Mouse (Mus musculus) left cerebral cortex, adult 2 months (tissue): ENCODE results near the gene Fkbp14. TPM values are rescaled to one million over a fixed set of nuclear protein-coding genes. Genes with fewer than 3 reads are reported as not detected.

Experiments used
- DNase-seq, 2 experiments: peaks; one replicate each; pipeline ENCODE4 v3.0.0; 2021 to 2022; ENCODE audit warnings: low spot score in 2 of 2, mixed read lengths in 1 of 2; ENCODE audit errors: extremely low spot score in 1 of 2
- H3K27ac ChIP-seq: fragments of 200-600 bp; 2 replicates; pipeline ENCODE4 v1.8.1; 2022
- H3K4me3 ChIP-seq: fragments of 200-600 bp; 2 replicates; pipeline ENCODE4 v1.8.1; 2022
- CTCF ChIP-seq: fragments of 200-600 bp; IDR thresholded peaks from 2 replicates; pipeline ENCODE4 v1.8.1; 2022; ENCODE audit warnings: antibody characterized with exemption, mild to moderate bottlenecking, moderate library complexity
- intact Hi-C: fragments of 180-260 bp; cut with DNase I; formaldehyde crosslinking; loops from one replicate; pipeline ENCODE4 v1.15.1; 2025
- total RNA-seq, 2 experiments: library from RNA; stranded (reverse); gene quantifications; 2 replicates each; pipeline ENCODE4 v1.2.3; 2021

Gene Fkbp14
- total RNA-seq, 2 experiments from 2014 or later, result 9.0 to 9.2 TPM

DNA sequence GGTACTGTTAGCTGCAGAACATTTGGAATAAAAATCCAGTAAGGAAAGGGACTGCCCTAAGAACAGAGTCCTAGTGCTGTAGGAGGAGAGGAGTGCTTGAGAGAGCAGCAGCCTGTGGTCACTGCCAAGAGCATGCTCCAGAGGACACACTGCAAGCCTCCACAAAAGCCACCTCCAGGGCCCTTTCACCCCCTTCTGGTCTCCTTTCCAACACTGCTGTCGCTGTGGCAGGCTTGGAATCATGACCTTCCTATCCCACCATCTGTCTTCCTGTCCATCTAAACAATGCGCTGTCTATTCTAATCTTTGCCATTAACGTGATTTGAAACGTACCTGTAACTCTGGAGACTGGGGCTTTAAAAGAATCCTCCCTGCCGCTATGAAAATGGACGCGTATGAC, 38.6 kb downstream of the Fkbp14 start:
- no peak overlapping the region for H3K27ac ChIP-seq
- intact Hi-C loops, result no loop called here
- no peak overlapping the region for H3K4me3 ChIP-seq
- TF ChIP-seq CTCF, result no peak
- no peak for DNase-seq

DNA sequence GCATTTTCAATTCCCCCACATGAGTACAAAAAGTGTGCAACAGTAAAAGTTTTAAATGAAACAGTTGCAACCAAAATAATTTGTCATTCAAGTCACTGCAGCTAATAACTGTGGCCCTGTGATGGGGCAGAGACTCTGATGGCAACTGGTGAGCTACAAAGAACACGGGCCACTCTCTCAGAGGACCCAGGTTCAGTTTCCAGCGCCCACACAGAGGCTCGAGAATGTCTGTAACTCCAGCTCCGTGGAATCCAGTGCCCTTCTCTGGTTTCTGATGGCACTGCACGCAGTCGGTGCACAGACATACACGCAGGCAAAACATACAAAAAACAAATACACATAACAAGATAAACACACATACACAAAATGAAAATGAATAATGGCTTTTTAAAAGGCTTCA, 39.4 kb downstream of the Fkbp14 start:
- Histone ChIP-seq H3K27ac (no peak overlapping the region), H3K4me3 (no peak overlapping the region)
- no peak for TF ChIP-seq CTCF
- no peak for DNase-seq
- intact Hi-C loops, result no loop called here

DNA sequence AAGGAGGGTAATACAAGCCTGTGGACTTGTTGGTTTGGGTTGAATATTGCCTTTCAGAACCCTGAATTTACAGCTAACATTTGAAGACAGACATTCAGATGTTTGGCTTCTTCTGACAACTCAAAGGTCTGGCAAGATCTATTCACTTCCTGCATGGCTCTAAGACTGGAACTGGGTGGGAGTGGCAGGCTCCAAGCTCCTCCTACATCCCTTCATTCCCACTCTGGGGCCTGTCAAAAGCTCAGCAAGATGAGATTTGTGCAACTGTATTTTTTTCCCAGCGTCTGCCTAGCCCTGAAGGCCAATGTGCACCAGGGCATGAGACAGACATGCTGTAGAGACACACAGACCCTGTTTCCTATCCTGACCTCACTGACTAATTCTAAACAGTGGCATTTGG, 41.3 kb downstream of the Fkbp14 start:
- no peak for DNase-seq
- intact Hi-C loops, result no loop called here
- Histone ChIP-seq H3K4me3 (no peak overlapping the region), H3K27ac (no peak overlapping the region)
- no peak for TF ChIP-seq CTCF

DNA sequence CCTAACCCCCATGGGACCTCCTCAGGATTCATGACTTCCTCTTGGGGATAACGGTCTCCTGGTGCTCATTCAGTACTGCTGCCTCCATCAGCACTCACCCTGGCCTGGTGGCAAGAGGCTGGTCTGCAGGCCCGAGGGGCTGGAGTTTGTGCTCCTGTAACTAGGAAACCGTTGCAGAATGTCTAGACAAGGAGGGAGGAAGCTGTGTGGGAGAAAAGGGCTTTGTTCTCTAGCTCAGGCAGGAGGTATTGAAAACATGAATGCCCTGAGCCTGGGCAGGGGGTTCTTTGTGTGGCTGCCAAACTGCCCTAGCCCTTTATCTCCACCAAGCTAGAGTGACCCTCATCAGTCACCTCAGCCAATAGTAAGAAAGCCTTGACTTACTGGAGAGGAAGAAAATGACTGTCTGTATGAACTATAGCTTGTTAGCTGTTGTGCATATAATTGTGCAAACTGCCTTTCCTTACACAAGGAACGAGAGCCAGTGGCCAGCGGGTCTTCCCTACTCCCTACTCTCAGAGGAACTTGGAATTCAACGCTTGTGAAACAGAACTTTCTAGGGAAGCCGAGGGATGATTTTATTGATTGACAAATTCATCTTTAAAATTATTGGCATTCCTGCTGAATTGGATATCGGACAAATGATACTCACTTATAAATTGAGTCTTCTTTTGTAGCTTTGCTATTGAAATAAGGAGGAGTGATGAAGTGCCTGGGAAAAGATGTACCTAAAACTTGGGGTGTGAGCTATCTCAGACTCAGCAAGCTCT, 42.6 kb downstream of the Fkbp14 start:
- no peak for DNase-seq
- no peak overlapping the region for H3K4me3 ChIP-seq
- intact Hi-C loops, result no loop called here
- no peak for TF ChIP-seq CTCF
- no peak overlapping the region for H3K27ac ChIP-seq

GRCm38 (mm10) chr6:54553632-54554031, 43.5 kb downstream of the Fkbp14 start:
- intact Hi-C loops, result no loop called here
- no peak for TF ChIP-seq CTCF
- no peak overlapping the region for H3K27ac ChIP-seq
- DNase-seq, result no peak
- no peak overlapping the region for H3K4me3 ChIP-seq

DNA sequence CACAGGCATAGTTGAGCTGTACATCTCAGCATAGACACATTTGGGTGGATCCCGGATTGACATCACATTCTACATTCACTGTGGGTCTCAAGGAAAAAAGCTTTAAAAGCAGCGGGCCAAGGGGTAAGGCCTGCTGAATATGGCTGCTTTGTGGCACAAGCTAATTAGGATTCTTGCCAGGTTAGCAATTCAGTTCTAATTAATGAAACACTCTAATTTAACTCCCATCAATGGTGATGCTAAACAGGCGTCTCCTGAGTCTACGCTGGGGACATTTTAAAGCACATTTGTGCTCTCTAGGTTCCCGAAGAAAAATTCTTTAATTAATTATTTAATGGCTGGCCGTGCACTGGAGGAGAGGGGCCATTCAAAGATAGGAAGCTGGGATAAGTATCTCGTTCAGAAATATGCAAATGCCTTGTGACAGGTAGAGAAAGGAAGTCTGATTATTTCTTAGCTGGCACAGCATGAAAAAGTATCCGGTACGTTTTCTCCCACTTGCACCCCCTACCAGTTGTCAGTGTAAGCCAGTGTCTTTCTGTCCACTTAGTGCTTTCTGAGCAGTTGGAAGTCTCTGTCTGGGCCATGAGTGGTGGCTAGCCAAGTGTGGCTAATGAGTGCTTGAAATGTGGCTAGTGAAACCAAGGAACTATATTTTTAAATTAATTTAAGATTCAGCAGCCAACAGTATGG, 44.2 kb downstream of the Fkbp14 start:
- no peak for DNase-seq
- H3K27ac ChIP-seq, result no peak overlapping the region
- no peak for TF ChIP-seq CTCF
- H3K4me3 ChIP-seq, result no peak overlapping the region
- intact Hi-C loops, result no loop called here

- no peak overlapping the region for H3K4me3 ChIP-seq
- H3K27ac ChIP-seq, result no peak overlapping the region
- no peak for DNase-seq
- TF ChIP-seq CTCF, result no peak
- intact Hi-C loops, result no loop called here
These were observed 46.2 kb downstream of the Fkbp14 start for GRCm38 (mm10) chr6:54550801-54551323.

- no peak for TF ChIP-seq CTCF
- Histone ChIP-seq H3K27ac (no peak overlapping the region), H3K4me3 (no peak overlapping the region)
- no peak for DNase-seq
- intact Hi-C loops, result no loop called here
These were observed 47.8 kb downstream of the Fkbp14 start for GRCm38 (mm10) chr6:54549311-54549710.

GRCm38 (mm10) chr6:54548314-54549019, 48.6 kb downstream of the Fkbp14 start:
- no peak overlapping the region for H3K4me3 ChIP-seq
- no peak for TF ChIP-seq CTCF
- DNase-seq, result no peak
- intact Hi-C loops, result no loop called here
- no peak overlapping the region for H3K27ac ChIP-seq

- H3K4me3 ChIP-seq, result no peak overlapping the region
- TF ChIP-seq CTCF, result no peak
- no peak for DNase-seq
- intact Hi-C loops, result no loop called here
- H3K27ac ChIP-seq, result no peak overlapping the region
These were observed 53.5 kb downstream of the Fkbp14 start for GRCm38 (mm10) chr6:54543646-54544045.

- TF ChIP-seq CTCF, result no peak
- intact Hi-C loops, result no loop called here
- H3K27ac ChIP-seq, result no peak overlapping the region
- DNase-seq, result no peak
- H3K4me3 ChIP-seq, result no peak overlapping the region
These were observed 54.3 kb downstream of the Fkbp14 start for GRCm38 (mm10) chr6:54542836-54543235.

DNA sequence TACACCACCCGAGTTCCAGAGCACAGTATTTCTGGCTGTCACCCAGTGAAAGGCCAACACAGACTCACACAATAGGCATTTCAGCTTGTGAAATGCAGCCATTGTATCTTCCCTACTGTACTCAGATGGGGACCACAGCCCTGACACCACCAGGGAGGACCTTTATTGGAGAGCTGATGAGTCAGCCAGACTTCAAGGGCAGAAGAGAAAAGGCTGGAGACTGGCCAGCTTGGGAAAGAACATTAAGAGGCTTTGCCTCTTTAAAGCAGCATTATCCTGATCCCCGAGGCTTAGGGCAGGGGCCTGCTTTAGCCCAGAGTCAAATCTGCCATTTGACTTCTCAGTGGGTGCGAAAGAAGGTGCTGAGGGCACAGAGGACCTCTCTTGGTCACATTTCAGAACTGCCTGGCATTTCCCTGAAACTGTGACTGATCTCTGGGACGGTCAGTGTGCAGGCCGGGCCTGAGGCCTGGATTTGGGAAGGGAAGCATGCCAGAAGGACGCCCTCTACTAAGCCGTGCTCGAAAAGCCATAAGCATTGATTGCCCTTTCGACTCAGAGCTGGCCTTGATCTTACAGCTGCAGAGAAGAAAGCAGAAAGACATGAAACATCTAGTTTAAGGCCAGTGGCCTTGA, 56.7 kb downstream of the Fkbp14 start:
- Histone ChIP-seq H3K4me3 (no peak overlapping the region), H3K27ac (no peak overlapping the region)
- no peak for DNase-seq
- TF ChIP-seq CTCF, result no peak
- intact Hi-C loops, result no loop called here
